Mouse (Mus musculus): ENCODE results near the gene Ptrh2.

Ptrh2 gene

GRCm38 (mm10) chr11:86683395-86684125 lies at the start of gene Ptrh2, which contains the start of gene Vmp1:
Gene Ptrh2 (plus strand): TSS chr11:86683985.
Gene Vmp1 (minus strand): TSS chr11:86683836.
- peak; percentile 97 for DNase-seq (ENCODE audit: low read depth, low spot score)

- DNase-seq (ENCODE audit: low read depth, low spot score), result no peak
Observed at GRCm38 (mm10) chr11:86634396-86634795, 49.4 kb upstream of the Ptrh2 start.

GRCm38 (mm10) chr11:86637697-86638096 lies 46.1 kb upstream of the Ptrh2 start:
- no peak for DNase-seq (ENCODE audit: low read depth, low spot score)

- DNase-seq (ENCODE audit: low read depth, low spot score), result no peak
Observed at GRCm38 (mm10) chr11:86641714-86642113, 42.1 kb upstream of the Ptrh2 start.

GRCm38 (mm10) chr11:86644553-86644952 lies 39.2 kb upstream of the Ptrh2 start:
- no peak for DNase-seq (ENCODE audit: low read depth, low spot score)

GRCm38 (mm10) chr11:86646136-86646834 lies 37.5 kb upstream of the Ptrh2 start:
- DNase-seq (ENCODE audit: low read depth, low spot score), result peak; percentile 54

GRCm38 (mm10) chr11:86646885-86647459 lies 36.8 kb upstream of the Ptrh2 start:
- DNase-seq (ENCODE audit: low read depth, low spot score), result no peak

- DNase-seq (ENCODE audit: low read depth, low spot score), result no peak
Observed at GRCm38 (mm10) chr11:86647706-86648447, 35.9 kb upstream of the Ptrh2 start.

- no peak for DNase-seq (ENCODE audit: low read depth, low spot score)
Observed at GRCm38 (mm10) chr11:86649542-86649941, 34.2 kb upstream of the Ptrh2 start.

GRCm38 (mm10) chr11:86650676-86651075 lies 33.1 kb upstream of the Ptrh2 start:
- DNase-seq (ENCODE audit: low read depth, low spot score), result peak; percentile 20

GRCm38 (mm10) chr11:86652578-86652979 lies 31.2 kb upstream of the Ptrh2 start:
- no peak for DNase-seq (ENCODE audit: low read depth, low spot score)

- peak; percentile 65 for DNase-seq (ENCODE audit: low read depth, low spot score)
Observed at GRCm38 (mm10) chr11:86653446-86653845, 30.3 kb upstream of the Ptrh2 start.

- no peak for DNase-seq (ENCODE audit: low read depth, low spot score)
Observed at GRCm38 (mm10) chr11:86654096-86654495, 29.7 kb upstream of the Ptrh2 start.

- peak; percentile 42 for DNase-seq (ENCODE audit: low read depth, low spot score)
Observed at GRCm38 (mm10) chr11:86655671-86656070, 28.1 kb upstream of the Ptrh2 start.

GRCm38 (mm10) chr11:86656849-86657567 lies 26.8 kb upstream of the Ptrh2 start:
- no peak for DNase-seq (ENCODE audit: low read depth, low spot score)

- DNase-seq (ENCODE audit: low read depth, low spot score), result no peak
Observed at GRCm38 (mm10) chr11:86657863-86658262, 25.9 kb upstream of the Ptrh2 start.

- DNase-seq (ENCODE audit: low read depth, low spot score), result no peak
Observed at GRCm38 (mm10) chr11:86662986-86663895, 20.5 kb upstream of the Ptrh2 start.

- DNase-seq (ENCODE audit: low read depth, low spot score), result no peak
Observed at GRCm38 (mm10) chr11:86663977-86664376, 19.8 kb upstream of the Ptrh2 start.

GRCm38 (mm10) chr11:86664406-86664805 lies 19.4 kb upstream of the Ptrh2 start:
- no peak for DNase-seq (ENCODE audit: low read depth, low spot score)

GRCm38 (mm10) chr11:86667553-86667952 lies 16.2 kb upstream of the Ptrh2 start:
- no peak for DNase-seq (ENCODE audit: low read depth, low spot score)
